Mouse (Mus musculus): Measurements from ENCODE around the gene C4bp. TPM values are rescaled to one million over a fixed set of nuclear protein-coding genes. Genes with fewer than 3 reads are reported as not detected.

Gene C4bp
- polyA plus RNA-seq (2015; fragmentation: Illumina TruSeq; extraction: RNeasy Lipid Tissue Mini Kit (QIAGEN cat#74804); ENCODE audit: low read depth, low replicate concordance) = 0.30 TPM

DNA sequence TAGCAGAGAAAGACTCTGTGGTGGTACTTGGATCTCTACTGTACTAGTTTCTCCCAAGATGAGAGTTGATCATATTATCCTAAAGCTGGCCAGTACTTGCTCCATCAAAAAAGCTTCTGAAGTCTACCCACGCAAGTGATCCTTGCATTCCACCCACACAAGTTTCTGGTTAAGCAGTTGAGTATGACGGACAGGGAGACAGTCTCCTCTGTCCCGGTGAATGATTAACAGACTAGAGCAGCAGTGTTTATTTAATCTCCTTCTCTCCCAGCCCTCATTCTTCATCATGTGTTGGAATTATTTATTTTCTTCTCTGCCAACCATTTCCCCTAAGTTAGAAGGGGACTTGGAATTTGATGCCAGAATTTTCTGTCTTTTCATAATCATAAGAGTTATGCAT lies at the start of gene C4bp:
TSS of gene C4bp (minus strand) at position 179 of the 400 bp plus-strand sequence.

GRCm38 (mm10) chr1:130629521-130629920 lies 31.9 kb downstream of the C4bp start, which contains the start of gene Zp3r:
Gene Zp3r, minus strand, starts transcription at chr1:130629621.

Other genes starting within 250 kb of the C4bp start
- not detected for gene Cd55b, start 238.6 kb downstream of the C4bp start, polyA plus RNA-seq (2015; fragmentation: Illumina TruSeq; extraction: RNeasy Lipid Tissue Mini Kit (QIAGEN cat#74804); ENCODE audit: low read depth, low replicate concordance)
- gene Cd55, start 198.9 kb downstream of the C4bp start, polyA plus RNA-seq (2015; fragmentation: Illumina TruSeq; extraction: RNeasy Lipid Tissue Mini Kit (QIAGEN cat#74804); ENCODE audit: low read depth, low replicate concordance) = 9.4 TPM
- not detected for gene Zp3r, start 32.0 kb downstream of the C4bp start, polyA plus RNA-seq (2015; fragmentation: Illumina TruSeq; extraction: RNeasy Lipid Tissue Mini Kit (QIAGEN cat#74804); ENCODE audit: low read depth, low replicate concordance)
- not detected for gene Gm29427, start 54.2 kb upstream of the C4bp start, polyA plus RNA-seq (2015; fragmentation: Illumina TruSeq; extraction: RNeasy Lipid Tissue Mini Kit (QIAGEN cat#74804); ENCODE audit: low read depth, low replicate concordance)
- 8.1 TPM for gene Yod1, start 55.7 kb upstream of the C4bp start, polyA plus RNA-seq (2015; fragmentation: Illumina TruSeq; extraction: RNeasy Lipid Tissue Mini Kit (QIAGEN cat#74804); ENCODE audit: low read depth, low replicate concordance)
- gene Pfkfb2, start 67.6 kb upstream of the C4bp start, polyA plus RNA-seq (2015; fragmentation: Illumina TruSeq; extraction: RNeasy Lipid Tissue Mini Kit (QIAGEN cat#74804); ENCODE audit: low read depth, low replicate concordance) = 29.6 TPM
- 1.8 TPM for gene AA986860, start 70.3 kb upstream of the C4bp start, polyA plus RNA-seq (2015; fragmentation: Illumina TruSeq; extraction: RNeasy Lipid Tissue Mini Kit (QIAGEN cat#74804); ENCODE audit: low read depth, low replicate concordance)
- not detected for gene Fcamr, start 139.3 kb upstream of the C4bp start, polyA plus RNA-seq (2015; fragmentation: Illumina TruSeq; extraction: RNeasy Lipid Tissue Mini Kit (QIAGEN cat#74804); ENCODE audit: low read depth, low replicate concordance)
- gene Pigr, start 165.1 kb upstream of the C4bp start, polyA plus RNA-seq (2015; fragmentation: Illumina TruSeq; extraction: RNeasy Lipid Tissue Mini Kit (QIAGEN cat#74804); ENCODE audit: low read depth, low replicate concordance) = 0.15 TPM
- not detected for gene Fcmr, start 204.0 kb upstream of the C4bp start, polyA plus RNA-seq (2015; fragmentation: Illumina TruSeq; extraction: RNeasy Lipid Tissue Mini Kit (QIAGEN cat#74804); ENCODE audit: low read depth, low replicate concordance)
- not detected for gene Il24, start 225.8 kb upstream of the C4bp start, polyA plus RNA-seq (2015; fragmentation: Illumina TruSeq; extraction: RNeasy Lipid Tissue Mini Kit (QIAGEN cat#74804); ENCODE audit: low read depth, low replicate concordance)
- gene Il20, start 249.8 kb upstream of the C4bp start, polyA plus RNA-seq (2015; fragmentation: Illumina TruSeq; extraction: RNeasy Lipid Tissue Mini Kit (QIAGEN cat#74804); ENCODE audit: low read depth, low replicate concordance) = not detected